Mouse (Mus musculus) thymus, adult 2 months (tissue): ENCODE data around the gene Wwtr1.

Experiments used
- CTCF ChIP-seq: fragments of 200-500 bp; IDR thresholded peaks from 2 replicates; pipeline ENCODE4 v1.5.1; 2012; ENCODE audit warnings: mild to moderate bottlenecking, control low read depth, low read length, moderate library complexity, borderline replicate concordance; ENCODE audit not compliant: control insufficient read depth, poor library complexity, insufficient read depth; ENCODE audit errors: extremely low read depth
- POLR2A ChIP-seq: fragments of 200-500 bp; IDR thresholded peaks from 2 replicates; pipeline ENCODE4 v1.6.1; 2012; ENCODE audit warnings: mild to moderate bottlenecking, low read length, control low read depth, moderate library complexity; ENCODE audit not compliant: control insufficient read depth, poor library complexity, insufficient read depth; ENCODE audit errors: extremely low read depth

DNA sequence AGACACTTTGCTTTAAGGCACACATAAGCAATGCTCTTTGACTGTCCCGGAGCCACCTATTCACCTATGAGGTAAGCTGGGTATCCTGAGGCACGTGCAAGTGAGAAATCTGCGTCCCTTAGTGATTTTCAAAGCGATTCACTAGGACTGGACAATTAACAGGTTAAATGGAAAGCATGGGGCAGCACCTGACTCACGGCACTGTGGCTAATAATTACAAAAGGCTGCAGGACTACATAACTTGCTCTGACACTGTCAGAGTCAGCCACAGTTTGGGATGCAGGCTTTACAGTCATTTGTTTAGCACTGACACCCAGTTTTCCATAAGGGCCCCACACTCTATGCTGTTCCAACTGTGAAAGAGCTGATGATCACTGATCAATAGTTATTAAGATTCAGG lies 9.1 kb downstream of the Wwtr1 start:
- no peak for TF ChIP-seq CTCF
- no peak for TF ChIP-seq POLR2A
